Mouse (Mus musculus): Measurements from ENCODE around the gene H2-DMa.

GRCm38 (mm10) chr17:34098709-34099479 is 20.4 kb upstream of the H2-DMa start:
- TF ChIP-seq GATA1 (IDR thresholded peaks at IDR 0.05; ENCODE audit: borderline replicate concordance, low read length) (no peak), FLI1 (IDR thresholded peaks at IDR 0.05; ENCODE audit: low read length) (no peak)

Measured in megakaryocyte, embryonic 14.5 days (primary cell).